Mouse (Mus musculus) hindbrain, embryonic 16.5 days (tissue): ENCODE measurements around the gene Chd2. TPM values are rescaled to one million over a fixed set of nuclear protein-coding genes. Genes with fewer than 3 reads are reported as not detected.
A peak's percentile ranks its signal among the peaks of the same experiment; 100 is the strongest.

Experiments
- ATAC-seq: fragments of 200-750 bp; cut with Nextera tagmentation; 2 replicates; pipeline ENCODE4 v1.8.0; 2017; ENCODE audit warnings: moderate TSS enrichment, moderate library complexity
- H3K27ac ChIP-seq: fragments of 300-500 bp; sonication (generic); 2 replicates; pipeline ENCODE4 v1.5.1; 2014; ENCODE audit warnings: low read depth, mild to moderate bottlenecking, control low read depth, low read length, moderate library complexity
- H3K27me3 ChIP-seq: fragments of 300-500 bp; sonication (generic); replicated peaks from 2 replicates; pipeline ENCODE4 v1.6.1; 2014; ENCODE audit warnings: low read length; ENCODE audit not compliant: control insufficient read depth, insufficient read depth
- H3K36me3 ChIP-seq: fragments of 300-500 bp; sonication (generic); 2 replicates; pipeline ENCODE4 v1.6.1; 2014; ENCODE audit warnings: mild to moderate bottlenecking, low read length, moderate library complexity, mixed read lengths; ENCODE audit not compliant: control insufficient read depth, insufficient read depth
- H3K4me1 ChIP-seq: fragments of 300-500 bp; sonication (generic); 2 replicates; pipeline ENCODE4 v1.6.1; 2014; ENCODE audit warnings: low read depth, low read length; ENCODE audit not compliant: control insufficient read depth, insufficient read depth
- H3K4me2 ChIP-seq: fragments of 300-500 bp; sonication (generic); 2 replicates; pipeline ENCODE4 v1.6.1; 2014; ENCODE audit warnings: mild to moderate bottlenecking, low read length, control low read depth, moderate library complexity
- H3K4me3 ChIP-seq: fragments of 300-500 bp; sonication (generic); 2 replicates; pipeline ENCODE4 v1.5.1; 2014; ENCODE audit warnings: mild to moderate bottlenecking, low read length, control low read depth, moderate library complexity
- H3K9ac ChIP-seq: fragments of 300-500 bp; sonication (generic); 2 replicates; pipeline ENCODE4 v1.6.1; 2014; ENCODE audit warnings: low read depth, mild to moderate bottlenecking, control low read depth, low read length, moderate library complexity
- H3K9me3 ChIP-seq: fragments of 300-500 bp; sonication (generic); 2 replicates; pipeline ENCODE4 v1.6.1; 2014; ENCODE audit warnings: mild to moderate bottlenecking, low read length, moderate library complexity; ENCODE audit not compliant: control insufficient read depth
- WGBS: fragments of 180-500 bp; shearing (Covaris S2); extraction: QIAGEN DNeasy Blood & Tissue Kit; methylation state at CpG from one replicate; pipeline ENCODE4 v1.1.7; 2014; 5-methylcytosine and 5-hydroxymethylcytosine counted together
- polyA plus RNA-seq: library from polyadenylated mRNA; unstranded; fragments of >200 nt; fragmentation: Nextera tagmentation; extraction: Ambion mirVana; gene quantifications from 2 replicates; pipeline ENCODE4 v1.2.1, GENCODE M21; 2015

The Chd2 gene
- polyA plus RNA-seq, 1 experiment from 2014 or later: 35.3 TPM

DNA sequence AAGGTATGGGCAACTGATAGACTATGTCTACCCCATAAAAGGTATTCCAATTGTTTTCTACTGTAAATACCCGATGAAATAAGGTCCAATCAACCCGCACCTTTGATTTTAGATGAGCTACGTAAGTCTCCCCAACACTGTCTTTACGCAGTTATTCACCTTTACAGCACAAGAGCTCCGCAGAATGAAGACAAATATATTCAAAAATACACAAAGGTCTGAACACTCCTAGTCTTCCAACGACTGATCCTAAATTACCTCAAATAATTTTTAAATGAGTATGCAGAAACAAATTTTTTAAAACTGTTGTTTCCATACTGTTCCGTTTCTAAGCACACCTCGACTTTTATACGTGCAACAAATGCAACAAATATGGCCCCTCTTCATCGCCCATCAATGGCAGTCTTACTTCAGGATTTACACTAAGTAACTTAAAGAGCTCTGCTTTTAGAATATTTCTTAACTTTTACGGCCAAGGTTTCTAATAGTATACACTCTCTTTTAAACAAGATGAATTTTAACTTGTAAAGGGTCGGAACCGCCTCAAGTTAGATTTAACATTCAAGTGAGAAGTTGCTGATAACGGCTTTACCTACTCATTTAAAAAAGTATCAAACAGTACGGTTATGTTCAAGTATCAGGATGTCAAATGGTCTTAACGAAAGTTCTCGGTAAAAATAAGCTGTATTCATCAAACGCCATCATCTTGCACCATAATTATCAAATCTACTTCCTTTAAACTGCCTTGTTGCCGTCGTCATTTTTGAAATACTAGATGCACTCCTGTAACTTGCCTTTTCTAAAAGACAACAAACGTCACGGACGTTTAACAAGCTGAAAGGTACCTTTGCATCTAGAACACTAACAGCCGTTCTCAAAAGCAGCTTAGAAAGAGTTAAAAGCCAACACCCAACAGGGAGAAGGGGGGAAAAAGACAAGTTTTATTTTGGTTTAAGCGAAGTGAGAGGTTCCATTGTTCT is 15.3 kb upstream of the Chd2 start:
- Histone ChIP-seq H3K9me3 (no peaks in the 10 kb centered on the region), H3K4me3 (peak overlapping the region; percentile 87), H3K4me1 (peaks cover 17% of the 10 kb centered on the region), H3K27me3 (no peaks in the 10 kb centered on the region), H3K36me3 (no peaks in the 10 kb centered on the region), H3K4me2 (peak overlapping the region; percentile 27), H3K27ac (peak overlapping the region; percentile 100), H3K9ac (peak overlapping the region; percentile 100)
- ATAC-seq: no peak
- under 1% methylated on average over 25 of the region's 25 CpGs for WGBS

DNA sequence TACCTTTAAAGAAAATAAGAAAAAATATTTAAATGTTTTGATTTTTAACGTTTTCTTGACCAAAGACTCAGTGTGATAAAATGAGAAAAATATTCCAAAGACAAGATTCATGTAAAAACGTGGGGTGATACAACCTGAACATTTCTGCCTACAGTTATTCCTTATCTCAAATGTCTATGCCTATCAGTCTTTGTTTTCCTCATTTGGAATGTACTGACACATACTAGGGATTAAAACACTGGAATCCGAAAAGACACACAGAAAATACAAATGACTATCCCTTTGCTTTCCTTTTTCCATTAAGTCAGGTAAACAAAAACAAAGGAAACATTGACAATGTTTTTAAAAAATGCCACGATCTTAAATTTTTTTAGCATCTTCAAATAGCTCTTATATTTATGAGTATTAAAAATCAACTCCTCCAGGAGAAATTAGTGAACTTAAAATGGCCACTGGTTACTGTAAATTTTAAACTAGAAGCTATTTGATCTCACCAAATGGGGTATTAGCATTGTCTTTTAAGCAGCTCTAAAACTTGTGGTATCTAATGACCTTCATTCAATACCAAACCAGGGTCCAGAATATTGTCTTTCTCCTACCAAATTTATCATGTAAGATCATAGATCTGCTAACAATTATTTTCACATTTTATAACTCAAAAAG is 14.4 kb upstream of the Chd2 start:
- H3K4me2 ChIP-seq: peak overlapping the region; percentile 48
- no peaks in the 10 kb centered on the region for H3K9me3 ChIP-seq
- no peak overlapping the region for H3K27ac ChIP-seq
- H3K9ac ChIP-seq: no peak overlapping the region; the same call in 1 of the 2 replicates
- WGBS: 9% methylated on average over 4 of the region's 4 CpGs
- no peaks in the 10 kb centered on the region for H3K36me3 ChIP-seq
- peak overlapping the region; percentile 87 for H3K4me3 ChIP-seq
- H3K27me3 ChIP-seq: no peaks in the 10 kb centered on the region
- H3K4me1 ChIP-seq: peaks cover 19% of the 10 kb centered on the region
- no peak for ATAC-seq

DNA sequence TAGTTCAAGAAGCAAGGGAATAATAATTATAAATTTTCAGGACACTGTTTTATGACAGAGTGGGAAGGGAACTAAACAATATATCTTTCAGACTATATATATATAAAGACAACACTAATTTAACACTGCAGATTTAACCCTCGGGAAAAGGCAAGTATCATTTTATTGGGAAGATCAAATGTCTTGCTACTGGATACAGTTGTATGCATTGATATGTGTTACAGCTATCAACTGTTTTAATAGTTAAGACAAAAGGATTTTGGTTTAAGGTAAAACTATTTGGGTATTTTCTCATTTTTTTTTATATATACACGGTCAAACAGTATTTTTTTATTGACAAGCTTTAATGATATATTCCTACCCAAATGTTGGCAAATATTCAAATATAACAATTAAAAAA is 13.2 kb upstream of the Chd2 start:
- Histone ChIP-seq H3K36me3 (no peaks in the 10 kb centered on the region; the same call in 1 of the 2 replicates), H3K9ac (no peak overlapping the region), H3K4me2 (no peak overlapping the region), H3K4me3 (no peak overlapping the region), H3K27ac (no peak overlapping the region), H3K9me3 (no peaks in the 10 kb centered on the region), H3K27me3 (no peaks in the 10 kb centered on the region), H3K4me1 (peaks cover 19% of the 10 kb centered on the region)
- 36% methylated on average over 2 of the region's 2 CpGs for WGBS
- no peak for ATAC-seq

DNA sequence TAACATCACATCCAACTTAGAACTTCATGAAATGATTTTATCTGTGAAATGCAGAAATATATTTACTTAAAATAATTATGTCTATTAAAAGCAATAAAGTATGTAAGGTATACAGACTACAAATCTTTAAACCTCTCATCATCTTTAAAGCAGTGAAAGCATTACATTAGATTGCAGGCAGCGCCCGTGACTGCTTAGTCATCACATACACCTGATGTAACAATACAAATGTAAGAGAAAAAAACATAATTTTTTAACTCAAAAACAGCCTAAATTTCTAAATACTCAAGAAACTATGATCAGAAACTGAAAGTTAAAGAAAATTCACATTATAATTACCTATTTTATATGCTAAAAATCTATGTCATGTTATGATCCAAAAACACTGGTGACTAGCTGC is 11.5 kb upstream of the Chd2 start:
- H3K27me3 ChIP-seq: no peaks in the 10 kb centered on the region
- H3K4me2 ChIP-seq: peak overlapping the region; percentile 39; the same call in 1 of the 2 replicates
- 44% methylated on average over 2 of the region's 2 CpGs for WGBS
- H3K9ac ChIP-seq: no peak overlapping the region
- ATAC-seq: no peak
- H3K4me1 ChIP-seq: peaks cover 12% of the 10 kb centered on the region
- no peak overlapping the region for H3K4me3 ChIP-seq
- no peak overlapping the region for H3K27ac ChIP-seq
- H3K36me3 ChIP-seq: peaks cover 9% of the 10 kb centered on the region
- no peaks in the 10 kb centered on the region for H3K9me3 ChIP-seq

DNA sequence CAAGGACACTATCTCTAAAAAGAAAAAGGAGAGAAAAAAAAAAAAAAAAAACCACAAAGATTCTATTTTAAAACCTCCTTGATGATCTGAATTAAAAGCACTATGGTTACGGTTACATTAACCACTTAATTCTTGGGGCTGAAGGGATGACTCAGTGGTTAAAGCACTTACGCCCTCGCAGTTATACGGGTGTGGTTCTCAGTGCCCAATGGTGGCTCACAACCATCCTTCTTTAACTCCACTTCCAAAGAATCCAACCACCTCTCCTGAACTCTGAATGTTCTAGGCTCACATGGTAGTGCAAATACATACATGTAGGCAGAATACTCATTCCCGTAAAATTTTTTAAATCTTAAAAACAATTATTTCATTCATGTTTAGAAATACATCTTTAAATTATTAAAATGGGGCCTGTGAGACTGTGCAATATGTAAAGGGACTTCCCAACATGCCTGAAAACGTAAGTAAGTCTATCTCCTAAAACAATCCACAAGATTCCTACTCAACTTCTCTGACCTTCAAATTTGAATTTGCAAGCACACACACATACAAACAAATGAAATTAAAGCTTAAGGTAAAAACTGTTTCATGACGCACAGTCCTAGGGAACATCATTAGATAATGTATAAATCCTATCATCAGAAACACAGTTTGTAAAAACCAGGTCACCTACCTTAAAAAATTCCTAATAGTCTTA is 10.6 kb upstream of the Chd2 start:
- Histone ChIP-seq H3K9ac (no peak overlapping the region), H3K36me3 (peaks cover 11% of the 10 kb centered on the region), H3K4me1 (peaks cover 15% of the 10 kb centered on the region), H3K4me3 (peak overlapping the region; percentile 19; the same call in 1 of the 2 replicates), H3K4me2 (peak overlapping the region; percentile 53), H3K27me3 (no peaks in the 10 kb centered on the region), H3K27ac (no peak overlapping the region), H3K9me3 (no peaks in the 10 kb centered on the region)
- no peak for ATAC-seq
- 63% methylated on average over 7 of the region's 7 CpGs for WGBS

DNA sequence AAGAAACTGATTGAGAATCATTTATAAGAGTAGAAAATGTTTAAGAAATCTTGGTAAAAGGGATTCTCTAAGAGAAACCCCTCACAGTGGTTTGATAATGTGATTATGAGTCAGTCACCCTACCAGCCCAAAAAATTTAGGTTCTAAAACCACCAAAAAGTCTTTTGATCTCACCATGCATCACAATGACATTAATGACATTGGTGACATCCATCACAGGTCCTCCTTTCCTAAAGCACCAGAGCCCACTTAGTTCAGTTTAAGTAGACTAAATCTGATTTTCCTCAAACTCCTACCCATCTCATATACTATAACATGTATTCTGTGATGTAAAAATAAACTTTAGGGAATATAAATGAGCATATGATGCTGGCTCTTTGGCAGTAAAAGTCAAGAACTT is 9.7 kb upstream of the Chd2 start:
- Histone ChIP-seq H3K4me1 (peaks cover 20% of the 10 kb centered on the region), H3K27ac (no peak overlapping the region), H3K9me3 (no peaks in the 10 kb centered on the region), H3K4me3 (no peak overlapping the region), H3K4me2 (no peak overlapping the region), H3K9ac (no peak overlapping the region), H3K36me3 (peaks cover 11% of the 10 kb centered on the region), H3K27me3 (no peaks in the 10 kb centered on the region)
- ATAC-seq: no peak

DNA sequence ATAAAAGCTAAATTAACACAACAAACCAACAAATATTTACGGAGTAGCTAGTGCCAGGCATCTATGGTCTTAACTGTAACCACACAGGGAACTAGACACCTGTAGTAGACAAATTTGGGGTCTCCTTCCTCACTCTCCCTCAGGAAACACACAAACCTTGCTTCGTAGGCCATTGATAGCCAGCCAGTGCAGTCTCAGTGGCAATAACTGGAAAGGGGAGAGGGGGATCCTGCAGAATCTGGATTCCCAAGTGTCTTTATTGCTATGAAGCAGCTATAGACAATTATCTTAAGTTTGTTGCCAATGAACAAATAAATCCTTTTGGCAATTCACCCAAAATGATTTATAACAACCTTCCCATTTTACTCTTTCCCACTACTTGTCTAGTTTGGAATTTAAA is 6.4 kb upstream of the Chd2 start:
- 84% methylated on average over 2 of the region's 2 CpGs for WGBS
- no peak overlapping the region for H3K27ac ChIP-seq
- H3K4me2 ChIP-seq: no peak overlapping the region
- no peak for ATAC-seq
- H3K9ac ChIP-seq: no peak overlapping the region
- H3K4me3 ChIP-seq: no peak overlapping the region
- H3K9me3 ChIP-seq: no peaks in the 10 kb centered on the region
- peaks cover 23% of the 10 kb centered on the region for H3K4me1 ChIP-seq
- H3K27me3 ChIP-seq: no peaks in the 10 kb centered on the region
- H3K36me3 ChIP-seq: peaks cover 11% of the 10 kb centered on the region

DNA sequence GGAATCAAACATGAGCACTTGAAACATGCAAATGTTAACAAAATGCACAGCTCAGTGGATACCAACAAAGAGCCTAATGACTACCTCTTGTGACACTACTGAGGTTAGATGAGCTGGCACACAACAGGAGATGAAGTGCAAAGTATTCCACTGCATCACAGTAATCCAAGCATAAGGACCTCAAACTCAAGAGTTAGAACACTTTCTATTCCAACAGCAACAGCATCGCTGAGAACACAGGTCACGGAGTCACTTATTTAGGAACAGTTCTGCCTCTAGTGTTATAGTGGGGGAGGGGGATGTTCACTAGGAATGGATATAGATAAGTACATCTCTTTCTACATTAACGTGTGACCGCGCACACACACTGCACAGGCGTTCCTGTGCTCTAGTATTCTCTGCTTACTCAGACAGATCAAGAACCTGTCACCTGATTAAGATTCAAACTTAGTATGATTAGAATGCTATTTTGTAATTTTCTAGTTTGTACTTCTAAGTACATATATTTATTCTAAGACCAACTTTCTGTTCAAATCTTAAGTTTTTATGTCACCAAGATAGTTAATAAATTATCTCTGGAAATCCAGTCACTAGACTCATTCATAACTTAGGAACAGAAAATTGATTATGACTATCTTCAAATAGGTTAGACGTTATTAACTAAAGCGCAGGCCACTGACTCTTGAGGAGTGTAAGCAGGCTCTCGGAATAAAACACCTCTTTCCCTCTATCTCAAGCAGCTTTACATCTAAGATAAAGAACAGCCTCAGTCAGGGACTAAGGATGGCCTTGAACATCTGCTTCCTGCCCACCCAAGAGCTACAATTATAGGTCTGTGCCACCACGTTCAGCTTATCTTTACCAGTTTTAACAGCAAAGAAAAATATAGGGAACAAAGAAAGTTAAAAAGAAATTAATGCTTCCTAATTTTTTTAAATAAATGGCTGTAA is 5.2 kb upstream of the Chd2 start:
- Histone ChIP-seq H3K4me1 (peaks cover 13% of the 10 kb centered on the region), H3K9me3 (no peaks in the 10 kb centered on the region), H3K27ac (no peak overlapping the region), H3K27me3 (no peaks in the 10 kb centered on the region), H3K4me3 (no peak overlapping the region), H3K9ac (no peak overlapping the region), H3K36me3 (peaks cover 11% of the 10 kb centered on the region), H3K4me2 (no peak overlapping the region)
- WGBS: 71% methylated on average over 10 of the region's 10 CpGs
- ATAC-seq: 0 out of 2 replicates have a peak, but pooled peaks have one; percentile 38
